Mouse (Mus musculus) embryonic fibroblast, embryonic 13.5 days (primary cell): Measurements from ENCODE around the gene Ccl6. TPM values are rescaled to one million over a fixed set of nuclear protein-coding genes. Genes with fewer than 3 reads are reported as not detected.

Source experiments
- H3K27ac ChIP-seq: 2 replicates; pipeline ENCODE4 v1.5.1; 2012; ENCODE audit warnings: low read length, control low read depth, inconsistent platforms; ENCODE audit not compliant: insufficient read depth
- H3K4me1 ChIP-seq: 2 replicates; pipeline ENCODE4 v1.6.1; 2011; ENCODE audit warnings: low read length; ENCODE audit not compliant: control insufficient read depth, insufficient read depth
- H3K4me3 ChIP-seq: 2 replicates; pipeline ENCODE4 v1.5.1; 2011; ENCODE audit warnings: mild to moderate bottlenecking, control low read depth, low read length; ENCODE audit not compliant: insufficient read depth
- CTCF ChIP-seq: IDR thresholded peaks from 2 replicates; pipeline ENCODE4 v1.5.1; 2011; ENCODE audit warnings: mild to moderate bottlenecking, control low read depth, low read length, moderate library complexity, borderline replicate concordance; ENCODE audit not compliant: insufficient read depth
- POLR2A ChIP-seq: IDR thresholded peaks from 2 replicates; pipeline ENCODE4 v1.6.1; 2011; ENCODE audit warnings: low read depth, mild to moderate bottlenecking, control low read depth, low read length, moderate library complexity
- polyA plus RNA-seq: library from polyadenylated mRNA; stranded (reverse); fragments of >200 nt; gene quantifications from 2 replicates; pipeline ENCODE4 v1.2.4, GENCODE M21; 2011; ENCODE audit warnings: low read depth; ENCODE audit not compliant: missing spikeins, insufficient read length

The Ccl6 gene
- polyA plus RNA-seq, 1 experiment, result 0.91 TPM

DNA sequence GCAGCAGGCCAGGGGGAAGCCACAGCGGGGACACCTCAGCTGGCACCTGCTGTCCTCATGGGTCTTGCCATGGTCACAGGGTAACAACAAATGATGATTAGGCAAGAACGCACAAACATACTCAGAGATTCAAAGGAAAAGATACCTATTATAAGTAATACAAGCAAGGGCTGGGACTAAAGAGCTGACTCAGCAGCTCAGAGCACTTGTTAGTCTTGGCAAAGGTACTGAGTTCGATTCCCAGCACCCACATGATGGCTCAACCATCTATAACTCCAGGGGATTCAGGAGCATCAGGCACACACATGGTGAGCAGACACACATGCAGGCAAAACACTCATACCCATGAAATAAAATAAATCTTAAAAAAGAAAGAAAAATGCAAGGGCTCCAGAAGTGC lies 51.5 kb downstream of the Ccl6 start:
- no peak for TF ChIP-seq CTCF
- no peak for TF ChIP-seq POLR2A
- H3K4me3 ChIP-seq, result no peak overlapping the region
- peaks cover 11% of the 10 kb centered on the region for H3K4me1 ChIP-seq
- H3K27ac ChIP-seq, result no peak overlapping the region

DNA sequence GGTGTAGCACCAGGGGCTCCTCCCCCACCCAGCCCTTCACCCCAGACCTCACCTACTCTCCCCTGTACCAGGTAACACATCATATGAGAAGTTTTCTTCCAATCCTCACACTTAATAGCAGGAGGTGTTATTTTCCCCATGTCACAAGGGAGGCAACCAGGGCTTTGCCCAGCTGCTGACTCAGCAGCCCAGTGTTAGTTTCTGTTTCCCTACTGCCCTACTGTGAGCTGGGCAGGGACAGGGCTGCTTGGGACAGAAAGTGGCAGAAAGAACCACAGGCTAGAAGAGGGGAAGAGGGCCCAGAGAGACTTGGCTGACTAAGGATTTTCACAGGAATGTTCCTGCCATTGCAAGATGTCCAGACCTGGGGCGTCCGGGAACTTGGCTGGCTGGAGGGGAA lies 52.0 kb downstream of the Ccl6 start:
- H3K4me1 ChIP-seq, result peaks cover 11% of the 10 kb centered on the region
- no peak overlapping the region for H3K27ac ChIP-seq
- no peak overlapping the region for H3K4me3 ChIP-seq
- TF ChIP-seq CTCF, result no peak
- no peak for TF ChIP-seq POLR2A

DNA sequence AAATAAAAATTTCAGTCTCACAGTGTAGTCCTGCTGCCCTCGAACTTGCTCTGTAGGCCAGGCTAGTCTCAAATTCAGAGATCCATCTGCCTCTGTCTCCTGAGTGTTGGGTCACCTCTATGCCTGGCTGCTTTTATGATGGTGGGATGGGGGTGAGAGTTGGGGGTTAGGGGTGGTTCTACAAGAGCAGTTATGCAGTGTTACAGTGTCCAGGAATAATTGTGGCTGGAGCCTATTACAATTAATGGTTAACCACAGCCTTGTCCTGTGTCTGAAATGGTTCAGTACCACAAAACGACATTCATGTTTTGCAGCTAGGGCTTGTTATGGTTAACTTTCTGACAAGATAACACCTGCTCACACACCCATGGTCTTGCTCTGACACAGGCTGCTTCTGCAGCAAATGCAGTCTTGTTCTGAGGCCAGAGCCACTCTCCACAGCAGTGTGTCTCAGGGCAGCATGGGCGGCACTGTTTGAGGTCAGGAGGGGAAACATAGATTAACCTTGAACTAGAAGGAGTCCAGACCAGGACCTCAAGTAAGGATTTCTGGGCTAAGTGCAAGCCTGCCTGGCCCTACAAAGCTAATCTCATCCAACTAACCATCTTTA lies 54.1 kb downstream of the Ccl6 start:
- Histone ChIP-seq H3K4me3 (no peak overlapping the region), H3K4me1 (peaks cover 13% of the 10 kb centered on the region), H3K27ac (peak overlapping the region; percentile 16; the same call in 1 of the 2 replicates)
- TF ChIP-seq CTCF (no peak), POLR2A (no peak)

Other genes with a start within 250 kb of the Ccl6 start
- gene Rasl10b, start 183.9 kb downstream of the Ccl6 start, polyA plus RNA-seq, result 2.1 and 2.7 TPM in 2 replicates
- gene Gas2l2, start 163.6 kb downstream of the Ccl6 start, polyA plus RNA-seq, result not detected in 2 replicates
- gene 1700020L24Rik, start 155.4 kb downstream of the Ccl6 start, polyA plus RNA-seq, result not detected in 2 replicates
- gene Mmp28, start 130.0 kb downstream of the Ccl6 start, polyA plus RNA-seq, result 3.1 and 4.7 TPM in 2 replicates
- 191 and 263 TPM in 2 replicates for gene Taf15, start 120.0 kb downstream of the Ccl6 start, polyA plus RNA-seq
- not detected in 2 replicates for gene Heatr9, start 70.9 kb downstream of the Ccl6 start, polyA plus RNA-seq
- gene Ccl5, start 62.6 kb downstream of the Ccl6 start, polyA plus RNA-seq, result 2.8 and 4.1 TPM in 2 replicates
- gene Ccl9, start 14.5 kb downstream of the Ccl6 start, polyA plus RNA-seq, result 1.1 and 3.4 TPM in 2 replicates
- not detected in 2 replicates for gene Rpl9-ps1, start 52.5 kb upstream of the Ccl6 start, polyA plus RNA-seq
- 0.68 TPM in 1 of 2 replicates, not detected in the other for gene Ccl3, start 56.3 kb upstream of the Ccl6 start, polyA plus RNA-seq
- gene Ccl4, start 69.5 kb upstream of the Ccl6 start, polyA plus RNA-seq, result 2.2 TPM in 1 of 2 replicates, not detected in the other
- not detected in 2 replicates for gene Wfdc17, start 110.9 kb upstream of the Ccl6 start, polyA plus RNA-seq
- gene Wfdc18, start 115.9 kb upstream of the Ccl6 start, polyA plus RNA-seq, result not detected in 2 replicates
- not detected in 2 replicates for gene Wfdc21, start 153.9 kb upstream of the Ccl6 start, polyA plus RNA-seq
- gene Heatr6, start 160.6 kb upstream of the Ccl6 start, polyA plus RNA-seq, result 18.6 and 22.0 TPM in 2 replicates